37 mouse cellular contexts compared by ENCODE assay signal in genomic region chr2:173202924-173203689, GRCm38 (mm10). TPM values are rescaled to one million over a fixed set of nuclear protein-coding genes. Genes with fewer than 3 reads are reported as not detected.
DNase-seq lines count a peak whose midpoint lies in the region; ATAC-seq and TF ChIP-seq lines count a peak whose summit lies in the region.
"Had no signal": no experiment of that assay in that cellular context is flagged by ENCODE, and none has a peak within 500 bp of the region (broad histone marks: within the 10 kb centered on the region; RNA-seq: fewer than 3 reads in every experiment).

No protein-coding gene starts in this region.

- H3K4me1 ChIP-seq in forebrain, embryonic 10.5 days = peaks cover 5% of the 10 kb centered on the region; the same call in 1 of the 2 replicates
- no peaks in the 10 kb centered on the region for H3K4me1 ChIP-seq in forebrain, embryonic 16.5 days (replicated peaks; ENCODE audit: control insufficient read depth, insufficient read depth, low read length)
- H3K4me1 ChIP-seq in hindbrain, embryonic 15.5 days (replicated peaks) = no peaks in the 10 kb centered on the region
- H3K4me1 ChIP-seq in hindbrain, embryonic 12.5 days = 0 out of 2 replicates have a peak, but pooled peaks cover 2% of the 10 kb centered on the region
- no peaks in the 10 kb centered on the region for H3K4me1 ChIP-seq in midbrain, embryonic 10.5 days
- H3K4me1 ChIP-seq in midbrain, postnatal 0 days (ENCODE audit: insufficient read depth, low read length) = no peaks in the 10 kb centered on the region
- H3K4me1 ChIP-seq: forebrain, embryonic 12.5 days; liver, embryonic 13.5 days had no signal

- peak; percentile 13 for DNase-seq in forebrain, embryonic 10.5 days (ENCODE audit: extremely low spot score, low spot score)
- peak; percentile 8 for DNase-seq in midbrain, embryonic 10.5 days (ENCODE audit: low spot score)
- no peak for DNase-seq in midbrain, postnatal 0 days (ENCODE audit: low spot score)
- DNase-seq in urinary bladder, adult 2 months (ENCODE audit: low spot score) = peak; percentile 6
- DNase-seq in urinary bladder, adult 18-20 months (ENCODE audit: low spot score in 2 of 2) = no peak
- DNase-seq: adrenal gland, postnatal 10 days; cerebellum, adult 8-10 months; cerebellum, postnatal 25 days; embryo, embryonic 11 days; gastrocnemius, postnatal 14 days; heart, postnatal 36 days; kidney, adult 11 months; kidney, postnatal 14 days; layer of hippocampus, adult 9-11 months; liver, embryonic 13.5 days; lung, adult 2 months; lung, postnatal 10 days; midbrain, embryonic 14.5 days; retina, postnatal 1 day; right cerebral cortex, postnatal 25 days; spleen, adult 18-20 months; thymus, postnatal 4 days had no signal

- H3K9ac ChIP-seq in forebrain, embryonic 16.5 days (replicated peaks; ENCODE audit: low read depth, low read length) = no peak overlapping the region
- H3K9ac ChIP-seq in hindbrain, embryonic 15.5 days = no peak overlapping the region
- H3K9ac ChIP-seq in hindbrain, embryonic 12.5 days = no peak overlapping the region
- no peak overlapping the region for H3K9ac ChIP-seq in midbrain, postnatal 0 days (replicated peaks; ENCODE audit: low read length, poor library complexity, severe bottlenecking)
- H3K9ac ChIP-seq: embryonic facial prominence, embryonic 13.5 days; forebrain, embryonic 12.5 days; limb, embryonic 12.5 days; liver, embryonic 13.5 days had no signal

- 88% methylated on average over 19 of the region's 19 CpGs for WGBS in forebrain, embryonic 10.5 days
- 86% methylated on average over 19 of the region's 19 CpGs for WGBS in forebrain, embryonic 16.5 days
- WGBS in hindbrain, embryonic 15.5 days = 74% methylated on average over 19 of the region's 19 CpGs
- WGBS in hindbrain, embryonic 12.5 days = 82% methylated on average over 19 of the region's 19 CpGs
- 91% methylated on average over 19 of the region's 19 CpGs for WGBS in midbrain, embryonic 10.5 days
- WGBS in midbrain, postnatal 0 days = 84% methylated on average over 19 of the region's 19 CpGs

- H3K9me3 ChIP-seq in forebrain, embryonic 10.5 days = no peaks in the 10 kb centered on the region
- H3K9me3 ChIP-seq in forebrain, embryonic 16.5 days (ENCODE audit: control insufficient read depth, low read length) = no peaks in the 10 kb centered on the region
- H3K9me3 ChIP-seq in hindbrain, embryonic 15.5 days = 0 out of 2 replicates have a peak, but pooled peaks cover 3% of the 10 kb centered on the region
- peaks cover 5% of the 10 kb centered on the region; the same call in 1 of the 2 replicates for H3K9me3 ChIP-seq in hindbrain, embryonic 12.5 days (replicated peaks)
- no peaks in the 10 kb centered on the region for H3K9me3 ChIP-seq in midbrain, embryonic 10.5 days (replicated peaks)
- no peaks in the 10 kb centered on the region for H3K9me3 ChIP-seq in midbrain, postnatal 0 days (ENCODE audit: low read length)
- H3K9me3 ChIP-seq: embryonic facial prominence, embryonic 13.5 days; forebrain, embryonic 12.5 days; liver, embryonic 13.5 days had no signal

- H3K36me3 ChIP-seq in forebrain, embryonic 10.5 days (replicated peaks) = no peaks in the 10 kb centered on the region
- H3K36me3 ChIP-seq in forebrain, embryonic 16.5 days (ENCODE audit: control insufficient read depth, insufficient read depth) = no peaks in the 10 kb centered on the region
- H3K36me3 ChIP-seq in hindbrain, embryonic 15.5 days = no peaks in the 10 kb centered on the region
- H3K36me3 ChIP-seq in hindbrain, embryonic 12.5 days = no peaks in the 10 kb centered on the region
- no peaks in the 10 kb centered on the region for H3K36me3 ChIP-seq in midbrain, embryonic 10.5 days
- no peaks in the 10 kb centered on the region for H3K36me3 ChIP-seq in midbrain, postnatal 0 days (ENCODE audit: insufficient read depth, low read length)
- H3K36me3 ChIP-seq: embryonic facial prominence, embryonic 13.5 days; forebrain, embryonic 12.5 days; G1E; limb, embryonic 12.5 days; liver, embryonic 13.5 days had no signal

- H3K27ac ChIP-seq in forebrain, embryonic 10.5 days = no peak overlapping the region
- no peak overlapping the region for H3K27ac ChIP-seq in forebrain, embryonic 16.5 days (ENCODE audit: low read length)
- no peak overlapping the region for H3K27ac ChIP-seq in hindbrain, embryonic 15.5 days (replicated peaks)
- no peak overlapping the region for H3K27ac ChIP-seq in hindbrain, embryonic 12.5 days
- H3K27ac ChIP-seq in midbrain, embryonic 10.5 days (replicated peaks) = no peak overlapping the region
- no peak overlapping the region for H3K27ac ChIP-seq in midbrain, postnatal 0 days (ENCODE audit: low read depth, low read length)
- H3K27ac ChIP-seq: embryonic facial prominence, embryonic 13.5 days; forebrain, embryonic 12.5 days; limb, embryonic 12.5 days; liver, embryonic 13.5 days; macrophage; stomach, postnatal 0 days had no signal

- H3K27me3 ChIP-seq in forebrain, embryonic 10.5 days (ENCODE audit: poor library complexity, severe bottlenecking) = no peaks in the 10 kb centered on the region
- H3K27me3 ChIP-seq in forebrain, embryonic 16.5 days (replicated peaks; ENCODE audit: control insufficient read depth, insufficient read depth, low read length) = no peaks in the 10 kb centered on the region
- no peaks in the 10 kb centered on the region for H3K27me3 ChIP-seq in hindbrain, embryonic 15.5 days
- H3K27me3 ChIP-seq in hindbrain, embryonic 12.5 days = no peaks in the 10 kb centered on the region
- no peaks in the 10 kb centered on the region for H3K27me3 ChIP-seq in midbrain, embryonic 10.5 days (ENCODE audit: low read depth, poor library complexity, severe bottlenecking)
- no peaks in the 10 kb centered on the region for H3K27me3 ChIP-seq in midbrain, postnatal 0 days (ENCODE audit: insufficient read depth, low read length)
- H3K27me3 ChIP-seq: embryonic facial prominence, embryonic 13.5 days; forebrain, embryonic 12.5 days; limb, embryonic 12.5 days; liver, embryonic 13.5 days had no signal

- TF ChIP-seq CTCF in midbrain, postnatal 0 days (IDR thresholded peaks at IDR 0.05) = no peak

- H3K4me2 ChIP-seq in forebrain, embryonic 16.5 days (ENCODE audit: low read length) = no peak overlapping the region
- no peak overlapping the region for H3K4me2 ChIP-seq in hindbrain, embryonic 15.5 days
- H3K4me2 ChIP-seq in hindbrain, embryonic 12.5 days (replicated peaks) = no peak overlapping the region
- no peak overlapping the region for H3K4me2 ChIP-seq in midbrain, postnatal 0 days (ENCODE audit: low read depth, low read length, poor library complexity, severe bottlenecking)
- H3K4me2 ChIP-seq: embryonic facial prominence, embryonic 13.5 days; forebrain, embryonic 12.5 days; heart, embryonic 11.5 days; limb, embryonic 12.5 days; liver, embryonic 13.5 days had no signal

- H3K4me3 ChIP-seq in forebrain, embryonic 10.5 days = no peak overlapping the region
- H3K4me3 ChIP-seq in forebrain, embryonic 16.5 days (replicated peaks; ENCODE audit: low read length) = no peak overlapping the region
- no peak overlapping the region for H3K4me3 ChIP-seq in hindbrain, embryonic 15.5 days
- H3K4me3 ChIP-seq in hindbrain, embryonic 12.5 days = no peak overlapping the region
- no peak overlapping the region for H3K4me3 ChIP-seq in midbrain, embryonic 10.5 days
- no peak overlapping the region for H3K4me3 ChIP-seq in midbrain, postnatal 0 days (ENCODE audit: low read depth, low read length)
- H3K4me3 ChIP-seq: embryonic facial prominence, embryonic 13.5 days; forebrain, embryonic 12.5 days; limb, embryonic 12.5 days; liver, embryonic 13.5 days had no signal

- ATAC-seq in forebrain, embryonic 16.5 days = no peak
- ATAC-seq in hindbrain, embryonic 15.5 days (ENCODE audit: low FRiP score, low read depth) = 0 out of 2 replicates have a peak, but pooled peaks have one; percentile 42
- no peak for ATAC-seq in hindbrain, embryonic 12.5 days (ENCODE audit: low FRiP score)
- ATAC-seq in midbrain, postnatal 0 days (ENCODE audit: low FRiP score) = no peak

RNA-seq across cellular contexts. Expression of gene Zbp1, which starts 15.6 kb away (rescaled TPM):
- polyA plus RNA-seq in forebrain, embryonic 10.5 days (2016; fragmentation: Nextera tagmentation; extraction: Ambion mirVana) = not detected in 2 replicates
- polyA plus RNA-seq in forebrain, embryonic 16.5 days (2015; fragmentation: Nextera tagmentation; extraction: Ambion mirVana) = not detected in 2 replicates
- 0.25 and 1.6 TPM in 2 replicates for polyA plus RNA-seq in hindbrain, embryonic 15.5 days (2015; fragmentation: Nextera tagmentation; extraction: Ambion mirVana)
- polyA plus RNA-seq in hindbrain, embryonic 12.5 days (2016; fragmentation: Nextera tagmentation; extraction: Ambion mirVana) = 0.28 TPM in 1 of 2 replicates, not detected in the other
- 0.28 and 0.43 TPM in 2 replicates for polyA plus RNA-seq in midbrain, embryonic 10.5 days (2016; fragmentation: Nextera tagmentation; extraction: Ambion mirVana)
- total RNA-seq in midbrain, postnatal 0 days (2014; rRNA removed) = not detected in 2 replicates
- 0.38 and 0.57 TPM in 2 replicates for polyA plus RNA-seq in midbrain, postnatal 0 days (2015; fragmentation: Nextera tagmentation; extraction: Ambion mirVana)
- polyA plus RNA-seq in urinary bladder, adult 2 months (2012; rRNA removed) = 11.3 and 15.7 TPM in 2 replicates
- total RNA-seq: gastrocnemius, postnatal 14 days had no signal
- polyA plus RNA-seq: G1E; heart, embryonic 11.5 days; kidney, embryonic 14.5 days; limb, embryonic 12.5 days; neural tube, embryonic 11.5 days had no signal

RNA-seq across cellular contexts. Expression of gene Pck1, which starts 50.3 kb away (rescaled TPM):
- not detected in 2 replicates for polyA plus RNA-seq in forebrain, embryonic 10.5 days (2016; fragmentation: Nextera tagmentation; extraction: Ambion mirVana)
- polyA plus RNA-seq in forebrain, embryonic 16.5 days (2015; fragmentation: Nextera tagmentation; extraction: Ambion mirVana) = not detected in 2 replicates
- polyA plus RNA-seq in hindbrain, embryonic 15.5 days (2015; fragmentation: Nextera tagmentation; extraction: Ambion mirVana) = not detected in 2 replicates
- polyA plus RNA-seq in hindbrain, embryonic 12.5 days (2016; fragmentation: Nextera tagmentation; extraction: Ambion mirVana) = not detected in 2 replicates
- polyA plus RNA-seq in midbrain, embryonic 10.5 days (2016; fragmentation: Nextera tagmentation; extraction: Ambion mirVana) = not detected in 2 replicates
- not detected in 2 replicates for total RNA-seq in midbrain, postnatal 0 days (2014; rRNA removed)
- polyA plus RNA-seq in midbrain, postnatal 0 days (2015; fragmentation: Nextera tagmentation; extraction: Ambion mirVana) = 0.07 TPM in 1 of 2 replicates, not detected in the other
- polyA plus RNA-seq in urinary bladder, adult 2 months (2012; rRNA removed) = 5.4 and 5.9 TPM in 2 replicates
- total RNA-seq: granulocyte monocyte progenitor cell, adult 5-6 weeks; left cerebral cortex, postnatal 10 days; megakaryocyte-erythroid progenitor cell, adult 5-6 weeks had no signal
- polyA plus RNA-seq: embryonic facial prominence, embryonic 13.5 days; forebrain, embryonic 12.5 days; G1E; heart, embryonic 11.5 days; macrophage; midbrain, embryonic 14.5 days; neural tube, embryonic 11.5 days had no signal

Comparison
In these comparisons a context has a peak if more than half of its experiments do, and no peak if none do; other contexts are left out.
1. DNase-seq: peak in forebrain, embryonic 10.5 days (single experiment), midbrain, embryonic 10.5 days (single experiment) and urinary bladder, adult 2 months (single experiment); none in midbrain, postnatal 0 days (single experiment) and urinary bladder, adult 18-20 months (0 of 2).